Mouse (Mus musculus) thymus, adult 2 months (tissue): ENCODE data around the gene Mrrf.

ENCODE experiments used
- CTCF ChIP-seq: fragments of 200-500 bp; IDR thresholded peaks from 2 replicates; pipeline ENCODE4 v1.5.1; 2012; ENCODE audit warnings: mild to moderate bottlenecking, control low read depth, low read length, moderate library complexity, borderline replicate concordance; ENCODE audit not compliant: control insufficient read depth, poor library complexity, insufficient read depth; ENCODE audit errors: extremely low read depth
- POLR2A ChIP-seq: fragments of 200-500 bp; IDR thresholded peaks from 2 replicates; pipeline ENCODE4 v1.6.1; 2012; ENCODE audit warnings: mild to moderate bottlenecking, low read length, control low read depth, moderate library complexity; ENCODE audit not compliant: control insufficient read depth, poor library complexity, insufficient read depth; ENCODE audit errors: extremely low read depth

DNA sequence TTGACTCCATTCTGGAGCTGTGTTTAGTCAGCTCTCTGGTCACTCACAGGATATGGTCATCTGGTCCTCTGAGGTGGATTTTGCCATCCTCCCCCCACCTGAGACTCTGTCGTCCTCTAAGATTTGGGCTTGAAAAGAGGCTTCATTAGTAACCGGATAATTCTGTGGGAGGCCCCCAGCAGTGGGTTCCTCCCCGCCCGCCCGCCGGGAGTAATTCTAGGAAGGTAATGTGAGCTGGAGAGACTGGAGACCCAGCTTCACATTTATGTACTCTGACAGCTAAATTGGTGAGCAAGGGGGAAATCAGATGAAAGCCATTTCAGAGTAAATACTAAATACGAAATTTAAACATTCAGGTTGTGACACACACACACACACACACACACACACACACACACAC lies 27.6 kb upstream of the Mrrf start:
- TF ChIP-seq CTCF (no peak), POLR2A (no peak)
